Comparison of ENCODE assay signal across 8 mouse cellular contexts in the genomic region with DNA sequence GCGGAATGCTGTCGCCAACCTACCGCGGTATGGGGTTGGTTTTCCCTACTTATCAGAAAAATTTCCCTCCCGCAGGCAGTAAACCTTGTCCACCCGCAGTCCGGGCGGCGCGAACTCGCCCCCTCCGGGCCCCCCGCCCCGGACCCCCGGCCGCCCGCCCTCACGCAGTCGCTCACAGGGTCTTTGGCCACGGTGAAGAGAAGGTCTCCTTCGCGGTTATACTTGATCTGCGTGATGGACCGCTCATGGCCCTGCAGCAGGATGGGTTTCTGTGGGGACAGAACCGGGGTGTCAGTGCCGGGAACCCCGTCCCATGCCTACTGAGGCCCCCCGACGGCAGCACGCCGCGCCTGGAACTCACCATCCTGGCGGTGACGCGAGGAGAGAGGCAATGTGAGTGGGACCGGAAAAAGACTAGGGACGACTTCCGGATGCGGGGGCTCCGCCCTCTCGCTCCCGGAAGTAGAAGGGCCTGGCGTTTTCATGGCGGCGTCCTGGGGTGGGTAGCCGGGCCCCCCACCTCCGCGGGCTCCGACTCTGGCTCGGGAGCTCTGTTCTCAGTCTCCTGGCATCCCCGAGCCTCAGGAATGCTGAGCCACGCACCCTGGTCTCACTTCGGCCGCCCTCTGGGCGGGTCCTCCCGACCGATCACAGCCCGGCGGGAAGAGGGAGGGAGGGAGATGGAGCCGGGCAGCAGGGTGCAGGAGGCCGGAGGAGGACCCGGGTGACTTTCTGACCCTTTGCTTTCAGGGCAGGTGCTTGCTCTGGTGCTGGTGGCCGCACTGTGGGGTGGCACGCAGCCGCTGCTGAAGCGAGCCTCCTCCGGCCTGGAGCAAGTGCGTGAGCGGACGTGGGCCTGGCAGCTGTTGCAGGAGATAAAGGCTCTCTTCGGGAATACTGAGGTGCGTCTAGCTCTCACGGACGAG. TPM values are rescaled to one million over a fixed set of nuclear protein-coding genes. Genes with fewer than 3 reads are reported as not detected.
A peak's percentile ranks its signal among the peaks of the same experiment; 100 is the strongest.
DNase-seq lines count a peak whose midpoint lies in the region; ATAC-seq and TF ChIP-seq lines count a peak whose summit lies in the region.

Eif3i (minus strand) TSS at position 416 of the 926 bp plus-strand sequence.
Tmem234 (plus strand) TSS at position 436 of the 926 bp plus-strand sequence.

- peak within 1 kb of the TSS; percentile 78 for H3K27ac ChIP-seq in intestine, embryonic 15.5 days
- peak within 1 kb of the TSS; percentile 62 for H3K27ac ChIP-seq in limb, embryonic 11.5 days (replicated peaks; ENCODE audit: low read depth, low read length)
- H3K27ac ChIP-seq in midbrain, embryonic 13.5 days = peak within 1 kb of the TSS; percentile 64
- H3K27ac ChIP-seq in small intestine, adult 2 months (ENCODE audit: insufficient read depth, low read depth, low read length) = 0 out of 2 replicates have a peak within 1 kb of the TSS, but pooled peaks have one; percentile 8

- no peaks in the 10 kb centered on the region for H3K9me3 ChIP-seq in intestine, embryonic 15.5 days
- H3K9me3 ChIP-seq in limb, embryonic 11.5 days (ENCODE audit: control insufficient read depth, low read length) = no peaks in the 10 kb centered on the region
- H3K9me3 ChIP-seq in midbrain, embryonic 13.5 days = no peaks in the 10 kb centered on the region

- H3K4me3 ChIP-seq in intestine, embryonic 15.5 days (replicated peaks) = peak within 1 kb of the TSS; percentile 89
- peak within 1 kb of the TSS; percentile 96 for H3K4me3 ChIP-seq in limb, embryonic 11.5 days (ENCODE audit: low read depth, low read length)
- H3K4me3 ChIP-seq in midbrain, embryonic 13.5 days (replicated peaks) = peak within 1 kb of the TSS; percentile 99
- peak within 1 kb of the TSS; percentile 81 for H3K4me3 ChIP-seq in small intestine, adult 2 months (ENCODE audit: low read depth, low read length)

- intact Hi-C loops in gastrocnemius, postnatal 36 days (cut with DNase I) = loop anchor here (5.0 kb wide), 1 partner anchor 58 kb away; the partner anchor contains the start of gene Hdac1

- ATAC-seq in intestine, embryonic 15.5 days = peak; percentile 95
- ATAC-seq in limb, embryonic 11.5 days (ENCODE audit: insufficient number of reproducible peaks, low FRiP score, low TSS enrichment, low read depth) = peak; percentile 78
- peak; percentile 91 for ATAC-seq in midbrain, embryonic 13.5 days

- H3K9ac ChIP-seq in intestine, embryonic 15.5 days = peak within 1 kb of the TSS; percentile 90
- peak within 1 kb of the TSS; percentile 84 for H3K9ac ChIP-seq in limb, embryonic 11.5 days (ENCODE audit: low read length)
- H3K9ac ChIP-seq in midbrain, embryonic 13.5 days (replicated peaks) = peak within 1 kb of the TSS; percentile 96

- H3K4me2 ChIP-seq in intestine, embryonic 15.5 days (replicated peaks) = peak within 1 kb of the TSS; percentile 72
- H3K4me2 ChIP-seq in limb, embryonic 11.5 days (ENCODE audit: low read depth, severe bottlenecking) = peak within 1 kb of the TSS; percentile 69
- H3K4me2 ChIP-seq in midbrain, embryonic 13.5 days (replicated peaks) = peak within 1 kb of the TSS; percentile 86

- peaks cover 9% of the 10 kb centered on the region for H3K36me3 ChIP-seq in intestine, embryonic 15.5 days
- peaks cover 4% of the 10 kb centered on the region; the same call in 1 of the 2 replicates for H3K36me3 ChIP-seq in limb, embryonic 11.5 days (ENCODE audit: control insufficient read depth, insufficient read depth, low read length)
- H3K36me3 ChIP-seq in midbrain, embryonic 13.5 days = peaks cover 56% of the 10 kb centered on the region
- peaks cover 28% of the 10 kb centered on the region for H3K36me3 ChIP-seq in small intestine, adult 2 months (ENCODE audit: control insufficient read depth, insufficient read depth, low read length)

- DNase-seq in left cerebral cortex, adult 18-20 months (ENCODE audit: low spot score in 2 of 2) = peak; percentile 79 to 88
- no peak for DNase-seq in left cerebral cortex, adult 11 months (ENCODE audit: low spot score)
- DNase-seq in embryo, embryonic 11.5 days (ENCODE audit: low read depth, low spot score) = peak; percentile 59
- peak; percentile 69 to 75 for DNase-seq in gastrocnemius, postnatal 36 days
- DNase-seq in limb, embryonic 11.5 days (ENCODE audit: low spot score) = peak; percentile 85

- H3K4me1 ChIP-seq in intestine, embryonic 15.5 days (replicated peaks) = peaks cover 23% of the 10 kb centered on the region
- peaks cover 13% of the 10 kb centered on the region for H3K4me1 ChIP-seq in limb, embryonic 11.5 days (ENCODE audit: control insufficient read depth, insufficient read depth, low read length)
- H3K4me1 ChIP-seq in midbrain, embryonic 13.5 days (replicated peaks) = peaks cover 33% of the 10 kb centered on the region
- H3K4me1 ChIP-seq in small intestine, adult 2 months (ENCODE audit: control insufficient read depth, insufficient read depth, insufficient read length, low read length) = no peaks in the 10 kb centered on the region; the same call in 1 of the 2 replicates

- H3K27me3 ChIP-seq in intestine, embryonic 15.5 days (replicated peaks) = no peaks in the 10 kb centered on the region
- no peaks in the 10 kb centered on the region for H3K27me3 ChIP-seq in limb, embryonic 11.5 days (ENCODE audit: control insufficient read depth, insufficient read depth, low read length)
- H3K27me3 ChIP-seq in midbrain, embryonic 13.5 days = no peaks in the 10 kb centered on the region
- no peaks in the 10 kb centered on the region for H3K27me3 ChIP-seq in small intestine, adult 2 months (ENCODE audit: control insufficient read depth, insufficient read depth, low read length)

- under 1% methylated on average over 74 of the region's 74 CpGs for WGBS in intestine, embryonic 15.5 days
- under 1% methylated on average over 70 of the region's 74 CpGs for WGBS in limb, embryonic 11.5 days
- WGBS in midbrain, embryonic 13.5 days = under 1% methylated on average over 72 of the region's 74 CpGs
- WGBS in small intestine, adult 2 months = under 1% methylated on average over 74 of the region's 74 CpGs

- TF ChIP-seq POLR2A in small intestine, adult 2 months (IDR thresholded peaks at IDR 0.05; ENCODE audit: low read depth, low read length) = peak; percentile 64

- 0 out of 2 replicates have a peak, but pooled peaks have one; percentile 10 for TF ChIP-seq CTCF in small intestine, adult 2 months (IDR thresholded peaks at IDR 0.05; ENCODE audit: extremely low read depth, insufficient read length, insufficient replicate concordance, low read depth, low read length)

RNA-seq across cellular contexts. Expression of gene Eif3i, which starts in this region (rescaled TPM):
- total RNA-seq in left cerebral cortex, adult 18-20 months (2021) = 100 to 1,000 TPM; 124 to 128 TPM
- 100 to 1,000 TPM; 116 to 135 TPM for total RNA-seq in gastrocnemius, postnatal 36 days (2021)
- 270 and 281 TPM in 2 replicates for polyA plus RNA-seq in intestine, embryonic 15.5 days (2015; fragmentation: Nextera tagmentation; extraction: Ambion mirVana)
- 296 and 317 TPM in 2 replicates for polyA plus RNA-seq in limb, embryonic 11.5 days (2014; fragmentation: Nextera tagmentation; extraction: Ambion mirVana)
- 210 and 220 TPM in 2 replicates for polyA plus RNA-seq in midbrain, embryonic 13.5 days (2015; fragmentation: Nextera tagmentation; extraction: Ambion mirVana)
- polyA plus RNA-seq in small intestine, adult 2 months (2012; rRNA removed) = 171 and 202 TPM in 2 replicates

RNA-seq across cellular contexts. Expression of gene Tmem234, which starts in this region (rescaled TPM):
- total RNA-seq in left cerebral cortex, adult 18-20 months (2021) = 10 to 100 TPM; 89.2 to 90.1 TPM
- 10 to 100 TPM; 29.3 to 30.0 TPM for total RNA-seq in gastrocnemius, postnatal 36 days (2021)
- polyA plus RNA-seq in intestine, embryonic 15.5 days (2015; fragmentation: Nextera tagmentation; extraction: Ambion mirVana) = 170 and 198 TPM in 2 replicates
- 202 and 207 TPM in 2 replicates for polyA plus RNA-seq in limb, embryonic 11.5 days (2014; fragmentation: Nextera tagmentation; extraction: Ambion mirVana)
- polyA plus RNA-seq in midbrain, embryonic 13.5 days (2015; fragmentation: Nextera tagmentation; extraction: Ambion mirVana) = 205 and 214 TPM in 2 replicates
- 77.1 and 132 TPM in 2 replicates for polyA plus RNA-seq in small intestine, adult 2 months (2012; rRNA removed)

Comparison
In these comparisons a context has a peak if more than half of its experiments do, and no peak if none do; other contexts are left out.
1. H3K27ac ChIP-seq: peak in every context shown above with its lines; median percentile 78 in intestine, embryonic 15.5 days; 64 in midbrain, embryonic 13.5 days; 62 in limb, embryonic 11.5 days; 8 in small intestine, adult 2 months.